Mouse (Mus musculus) adrenal gland, postnatal 10 days (tissue): ENCODE measurements around the gene Fmnl2. TPM values are rescaled to one million over a fixed set of nuclear protein-coding genes. Genes with fewer than 3 reads are reported as not detected.

Experiments
- DNase-seq: peaks from one replicate; pipeline ENCODE4 v3.0.0; 2021; ENCODE audit warnings: mixed read lengths
- total RNA-seq, 2 experiments: library from RNA; stranded (reverse); gene quantifications; 2 replicates each; pipeline ENCODE4 v1.2.3; 2021

Fmnl2 gene
- total RNA-seq, 2 experiments from 2014 or later: 15.2 to 15.7 TPM

GRCm38 (mm10) chr2:53106472-53106871 is 248.8 kb downstream of the Fmnl2 start:
- no peak for DNase-seq

DNA sequence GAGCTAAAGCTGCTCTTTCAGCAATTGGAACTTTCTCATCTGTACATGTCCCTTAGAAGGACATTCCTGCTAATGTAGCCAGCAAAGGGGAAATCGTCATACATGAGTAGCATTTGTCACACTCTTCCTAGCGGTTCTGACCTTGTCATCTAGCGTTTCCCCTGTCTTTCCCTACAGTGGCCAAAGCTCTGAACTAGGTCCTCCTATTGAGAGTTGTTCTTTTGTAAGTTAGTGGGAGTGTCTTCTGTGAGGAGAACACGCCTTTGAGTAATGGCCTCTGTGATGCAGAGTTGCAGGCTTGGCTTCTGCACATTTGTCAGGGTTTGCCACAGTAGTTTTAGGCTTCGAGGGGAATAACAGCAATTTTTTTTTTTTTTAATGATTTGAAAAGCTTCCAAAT is 250.9 kb downstream of the Fmnl2 start:
- no peak for DNase-seq

DNA sequence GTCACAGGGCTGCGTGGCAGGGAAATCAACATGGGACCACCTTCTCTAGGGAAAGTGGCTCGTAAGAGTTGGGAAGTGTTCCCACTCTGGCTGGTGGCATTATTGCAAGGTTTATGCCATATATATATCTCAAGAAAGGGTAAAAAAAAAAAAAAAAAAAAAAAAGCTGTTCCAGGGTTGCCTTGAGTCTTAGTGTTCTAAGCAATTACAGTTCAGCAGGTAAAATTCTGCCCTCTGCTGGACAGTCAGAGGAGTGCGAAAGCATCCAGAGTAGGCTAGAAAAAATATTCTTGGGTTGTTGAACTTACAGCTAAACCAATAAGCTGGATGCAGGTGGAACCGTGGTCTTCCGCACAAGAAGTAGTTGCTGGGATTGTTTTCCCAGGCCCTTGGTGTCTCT is 264.1 kb downstream of the Fmnl2 start:
- peak; percentile 55 for DNase-seq

DNA sequence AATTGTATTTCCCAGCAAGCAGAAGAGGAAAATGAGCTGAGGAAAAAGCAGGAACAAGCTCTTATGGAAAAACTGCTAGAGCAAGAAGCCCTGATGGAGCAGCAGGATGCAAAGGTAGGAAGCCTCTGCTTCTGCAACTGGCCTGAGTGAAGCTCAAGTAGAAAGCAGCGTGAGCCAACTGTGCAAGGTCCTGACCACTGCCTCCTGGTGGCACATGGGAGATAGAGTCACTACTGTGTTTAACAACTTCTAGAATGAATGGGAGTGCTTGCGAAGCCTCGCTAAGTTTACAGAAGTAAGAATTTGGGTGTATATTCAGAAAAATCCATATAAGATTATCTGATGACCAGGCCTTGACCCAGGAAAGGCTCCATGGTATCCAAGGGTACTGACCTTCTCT is 268.3 kb downstream of the Fmnl2 start:
- DNase-seq: peak; percentile 39

GRCm38 (mm10) chr2:53129070-53129469 is 271.4 kb downstream of the Fmnl2 start:
- no peak for DNase-seq

DNA sequence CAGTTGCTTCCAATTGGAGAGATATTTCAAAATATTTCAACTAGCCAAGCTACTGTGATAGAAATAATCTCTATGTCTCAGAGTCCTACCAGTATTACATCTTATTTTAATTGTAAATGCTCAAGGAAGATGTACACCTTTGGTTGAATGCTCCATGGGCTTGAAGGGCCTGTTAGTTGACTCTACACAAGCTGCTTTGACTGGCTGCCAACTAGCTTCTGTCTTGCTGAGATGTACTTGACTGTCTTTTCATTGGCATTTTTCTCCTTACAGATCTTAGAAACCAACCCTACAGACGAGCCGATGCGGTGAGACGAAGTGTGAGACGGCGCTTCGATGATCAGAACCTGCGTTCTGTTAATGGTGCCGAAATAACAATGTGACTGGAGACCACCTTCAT is 273.9 kb downstream of the Fmnl2 start:
- DNase-seq: no peak

DNA sequence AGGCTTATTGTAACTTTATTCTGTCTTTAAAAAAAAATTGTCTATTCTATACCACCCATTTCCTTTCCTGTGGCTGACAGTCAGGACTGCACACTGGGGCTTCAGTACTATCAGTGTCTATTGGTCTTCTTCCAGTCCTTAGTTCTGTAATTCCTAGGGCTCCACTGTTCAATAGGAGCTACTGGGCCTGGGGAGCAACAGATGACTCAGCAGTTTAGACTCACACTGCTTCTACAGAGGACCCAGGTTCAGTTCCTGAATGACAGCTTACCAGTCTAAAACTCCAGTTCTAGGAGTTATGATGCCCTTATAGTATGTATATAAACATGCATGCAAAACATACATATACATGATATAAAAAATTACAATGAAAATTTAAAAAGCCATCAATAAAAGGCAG is 289.2 kb downstream of the Fmnl2 start:
- no peak for DNase-seq

- no peak for DNase-seq
Measured at GRCm38 (mm10) chr2:53173966-53174365, 316.3 kb downstream of the Fmnl2 start.

DNA sequence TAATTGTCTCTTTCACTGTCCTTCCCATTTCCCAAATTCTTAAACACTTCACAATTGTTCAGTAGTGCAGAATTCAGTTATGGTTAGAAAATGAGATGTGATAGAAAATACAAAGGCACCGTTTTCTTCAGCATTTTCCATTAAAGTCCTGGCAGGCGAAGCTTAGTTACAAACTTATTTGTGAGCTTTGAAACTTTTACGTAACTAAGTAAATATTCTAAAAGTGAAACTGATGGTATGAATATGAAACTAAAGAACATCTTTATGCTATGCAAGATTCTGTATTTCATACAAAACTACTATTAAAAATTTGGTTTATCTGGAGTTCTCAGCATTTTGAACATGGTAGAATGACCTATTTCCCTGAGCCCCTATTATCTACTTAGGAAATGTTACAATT is 321.3 kb downstream of the Fmnl2 start:
- no peak for DNase-seq

- no peak for DNase-seq
Measured at GRCm38 (mm10) chr2:53179876-53180275, 322.2 kb downstream of the Fmnl2 start.

Other genes with a start within 250 kb of the Fmnl2 start
- gene Cacnb4, start 181.0 kb upstream of the Fmnl2 start, total RNA-seq: 1 to 10 TPM in 1 of 2 experiments, under 1 TPM in 1; 0.36 to 1.4 TPM
- 10 to 100 TPM; 31.6 to 32.5 TPM for gene Stam2, start 115.6 kb upstream of the Fmnl2 start, total RNA-seq